Mouse (Mus musculus): ENCODE measurements around the gene Hspa1l. TPM values are rescaled to one million over a fixed set of nuclear protein-coding genes. Genes with fewer than 3 reads are reported as not detected.
"Not testable (repeated sequence)": the region's sequence is repeated elsewhere in the genome, so short reads cannot be mapped to it uniquely, and the experiment has no call there.

Hspa1l gene
- total RNA-seq, 2 experiments from 2014 or later: 6.2 to 9.9 TPM

- DNase-seq: no peak
These were observed 30.7 kb downstream of the Hspa1l start for GRCm38 (mm10) chr17:35003022-35003838.

GRCm38 (mm10) chr17:35004075-35004717 is 31.7 kb downstream of the Hspa1l start:
- DNase-seq: no peak

GRCm38 (mm10) chr17:35005158-35005557 is 32.7 kb downstream of the Hspa1l start:
- no peak for DNase-seq

- not testable (repeated sequence) for DNase-seq
These were observed 33.4 kb downstream of the Hspa1l start for GRCm38 (mm10) chr17:35005902-35006301.

GRCm38 (mm10) chr17:35007387-35007991 is 35.0 kb downstream of the Hspa1l start:
- no peak for DNase-seq

GRCm38 (mm10) chr17:35009586-35009985 is 37.1 kb downstream of the Hspa1l start:
- DNase-seq: no peak

- no peak for DNase-seq
These were observed 38.9 kb downstream of the Hspa1l start for GRCm38 (mm10) chr17:35011440-35011839.

- DNase-seq: no peak
These were observed 39.9 kb downstream of the Hspa1l start for GRCm38 (mm10) chr17:35012430-35012829.

GRCm38 (mm10) chr17:35013221-35013620 is 40.7 kb downstream of the Hspa1l start:
- no peak for DNase-seq

- DNase-seq: no peak
These were observed 42.8 kb downstream of the Hspa1l start for GRCm38 (mm10) chr17:35015296-35015695.

GRCm38 (mm10) chr17:35016376-35016775 is 43.9 kb downstream of the Hspa1l start, which contains the start of gene Vwa7:
Gene Vwa7, plus strand, starts transcription at chr17:35016579.
- DNase-seq: peak; percentile 42

GRCm38 (mm10) chr17:35016791-35017705 is 44.5 kb downstream of the Hspa1l start:
- no peak for DNase-seq

- no peak for DNase-seq
These were observed 45.2 kb downstream of the Hspa1l start for GRCm38 (mm10) chr17:35017706-35018030.

GRCm38 (mm10) chr17:35018171-35018570 is 45.7 kb downstream of the Hspa1l start:
- DNase-seq: no peak

- DNase-seq: no peak
These were observed 47.4 kb downstream of the Hspa1l start for GRCm38 (mm10) chr17:35019894-35020293.

- DNase-seq: no peak
These were observed 48.0 kb downstream of the Hspa1l start for GRCm38 (mm10) chr17:35020551-35020950.

- DNase-seq: peak; percentile 95
These were observed 48.8 kb downstream of the Hspa1l start for GRCm38 (mm10) chr17:35021163-35021808.

GRCm38 (mm10) chr17:35021842-35022477 is 49.5 kb downstream of the Hspa1l start:
- DNase-seq: no peak

- no peak for DNase-seq
These were observed 50.1 kb downstream of the Hspa1l start for GRCm38 (mm10) chr17:35022541-35023060.

- no peak for DNase-seq
These were observed 50.7 kb downstream of the Hspa1l start for GRCm38 (mm10) chr17:35023221-35023620.

- no peak for DNase-seq
These were observed 51.3 kb downstream of the Hspa1l start for GRCm38 (mm10) chr17:35023756-35024155.

Data from gastrocnemius, postnatal 10 days (tissue).